Mouse (Mus musculus) erythroid progenitor cell, adult 5-6 weeks (primary cell): ENCODE results near the gene Gpr3. TPM values are rescaled to one million over a fixed set of nuclear protein-coding genes. Genes with fewer than 3 reads are reported as not detected.

Experiments
- ATAC-seq: replicated peaks from 2 replicates; pipeline ENCODE4 v1.8.0; 2016; ENCODE audit warnings: moderate number of reproducible peaks, mild to moderate bottlenecking, moderate TSS enrichment, inconsistent platforms; ENCODE audit not compliant: poor library complexity, low FRiP score, severe bottlenecking
- total RNA-seq, 2 experiments: library from RNA; stranded (forward) in 1 of 2; stranded (reverse) in 1 of 2; fragments of 150-400 nt in 1 of 2; fragments of 186-747, 209-891 nt in 1 of 2; gene quantifications; 2 replicates each; pipeline versions ENCODE4 v1.2.3 to v1.2.4; 2015 to 2017; ENCODE audit warnings: low replicate concordance in 2 of 2

The Gpr3 gene
- total RNA-seq (2015; ENCODE audit: low replicate concordance) (not detected in 2 replicates), total RNA-seq (2017; ENCODE audit: low replicate concordance) (not detected in 2 replicates)

- ATAC-seq = no peak
These were observed at the start of gene Gpr3, which contains the start of gene Cd164l2 for GRCm38 (mm10) chr4:133211751-133212561. Gene Gpr3, minus strand, starts transcription at chr4:133212536. Gene Cd164l2, plus strand, starts transcription at chr4:133212131.

GRCm38 (mm10) chr4:133261641-133262374 is 49.5 kb upstream of the Gpr3 start:
- no peak for ATAC-seq

GRCm38 (mm10) chr4:133257798-133258408 is 45.6 kb upstream of the Gpr3 start:
- no peak for ATAC-seq

DNA sequence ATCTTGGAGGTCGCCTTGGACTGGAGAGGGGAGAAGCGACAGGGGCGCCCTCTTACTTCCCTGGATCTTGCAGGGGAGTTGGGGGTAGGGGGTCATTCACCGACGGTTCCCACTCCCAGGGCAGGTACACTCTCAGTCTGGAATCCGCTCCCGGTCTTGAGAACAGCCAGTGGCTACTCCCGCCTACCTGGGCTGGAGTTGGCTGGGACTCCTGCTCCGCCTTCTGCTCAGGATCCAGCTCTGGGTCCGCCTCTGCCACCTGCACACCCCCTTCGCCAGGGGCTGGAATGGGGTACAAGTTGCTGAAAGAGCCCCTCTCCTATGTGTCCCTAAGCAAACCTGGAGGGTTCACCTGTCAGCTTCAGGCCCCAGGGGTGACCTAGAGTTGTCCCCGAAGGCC is 44.9 kb upstream of the Gpr3 start:
- no peak for ATAC-seq

DNA sequence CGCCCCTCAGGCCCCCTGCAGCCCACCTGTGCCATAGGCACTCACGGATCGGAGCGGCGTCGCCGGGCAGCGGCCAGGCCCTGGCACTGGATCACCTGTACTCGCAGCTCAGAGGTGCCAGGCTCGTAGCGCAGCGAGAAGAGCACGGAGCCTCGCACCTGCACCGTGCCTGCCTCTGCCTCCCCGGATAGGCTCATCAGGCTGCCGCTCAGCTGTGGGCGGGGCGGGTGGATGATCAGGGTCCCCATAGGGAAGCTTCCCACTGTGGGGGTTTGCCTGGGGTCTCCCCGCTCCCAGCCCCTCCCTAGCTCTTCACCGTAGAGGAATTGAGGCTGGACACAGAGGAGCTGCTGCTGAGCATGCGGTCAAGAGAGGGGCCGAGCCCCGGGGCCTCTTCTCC is 44.5 kb upstream of the Gpr3 start:
- no peak for ATAC-seq

GRCm38 (mm10) chr4:133255392-133255791 is 43.1 kb upstream of the Gpr3 start:
- no peak for ATAC-seq

DNA sequence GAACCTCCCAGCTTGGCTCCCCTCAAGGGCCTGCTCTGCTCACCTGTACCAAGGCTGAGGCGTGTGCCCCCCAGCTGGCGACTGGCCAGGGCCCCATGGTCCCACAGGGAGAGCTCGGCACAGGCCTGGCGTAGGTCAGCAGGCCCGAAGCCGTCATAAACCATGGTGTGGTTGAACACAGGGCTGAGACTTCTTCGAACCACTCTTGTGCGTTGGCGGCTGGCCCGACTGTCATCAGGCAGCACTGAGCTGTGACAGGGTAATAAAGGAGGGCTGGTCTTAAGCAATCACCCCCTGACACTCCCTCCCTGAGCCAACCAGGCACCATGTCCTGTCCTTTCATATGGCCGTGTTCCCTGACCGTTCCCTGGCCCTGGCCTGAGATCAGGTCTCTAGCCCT is 41.1 kb upstream of the Gpr3 start:
- no peak for ATAC-seq

- no peak for ATAC-seq
These were observed 39.8 kb upstream of the Gpr3 start for GRCm38 (mm10) chr4:133252089-133252488.

GRCm38 (mm10) chr4:133251214-133251613 is 38.9 kb upstream of the Gpr3 start:
- ATAC-seq = no peak

DNA sequence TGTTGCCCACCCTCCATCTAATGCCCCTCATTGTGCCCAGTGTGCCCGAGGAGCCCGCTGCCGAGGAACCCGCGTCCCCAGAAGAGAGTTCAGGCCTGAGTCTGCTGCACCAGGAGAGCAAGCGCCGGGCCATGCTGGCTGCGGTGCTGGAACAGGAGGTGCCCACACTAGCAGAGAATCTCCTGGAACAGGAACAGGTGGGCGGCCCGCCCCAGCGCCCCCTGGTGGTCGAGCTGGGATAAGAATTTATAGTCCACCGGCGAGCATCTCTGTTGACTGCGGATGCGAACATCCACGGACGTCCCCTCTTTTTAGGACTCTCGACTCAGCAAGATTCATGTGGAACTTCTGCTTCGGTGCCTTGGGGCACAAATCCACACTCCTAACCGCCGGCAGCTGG is 38.3 kb upstream of the Gpr3 start:
- peak; percentile 58 for ATAC-seq

DNA sequence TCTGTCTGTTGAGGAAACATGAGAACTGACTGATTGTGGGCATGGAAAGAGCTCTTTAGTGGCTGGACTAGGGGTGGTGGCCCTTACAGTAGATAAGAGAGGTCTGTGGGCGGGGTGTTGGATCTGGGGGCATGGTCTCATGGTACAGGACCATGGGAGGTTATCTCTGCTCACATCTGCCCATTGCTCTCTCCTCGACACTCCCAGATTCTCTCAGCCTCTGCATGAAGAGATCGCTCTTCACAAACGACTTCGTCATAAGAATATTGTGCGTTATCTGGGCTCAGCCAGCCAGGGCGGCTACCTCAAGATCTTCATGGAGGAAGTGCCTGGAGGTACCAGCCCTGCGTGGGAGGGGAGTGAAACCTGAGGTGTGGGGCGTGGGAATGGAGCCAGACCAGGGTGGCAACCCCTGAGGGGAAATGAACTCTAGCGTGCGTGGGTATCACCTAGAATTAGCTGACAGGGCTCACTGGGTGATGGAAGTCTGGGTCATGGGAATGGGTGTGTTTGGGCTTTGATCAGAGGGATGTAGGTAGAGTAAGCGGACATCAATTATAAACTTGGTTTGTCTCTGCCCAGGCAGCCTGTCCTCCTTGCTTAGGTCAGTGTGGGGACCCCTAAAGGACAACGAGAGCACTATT is 35.6 kb upstream of the Gpr3 start:
- peak; percentile 79 for ATAC-seq

- ATAC-seq = no peak
These were observed 34.7 kb upstream of the Gpr3 start for GRCm38 (mm10) chr4:133247072-133247471.

- ATAC-seq = no peak
These were observed 32.0 kb upstream of the Gpr3 start for GRCm38 (mm10) chr4:133244289-133244688.

- ATAC-seq = no peak
These were observed 31.2 kb upstream of the Gpr3 start for GRCm38 (mm10) chr4:133243538-133243937.

DNA sequence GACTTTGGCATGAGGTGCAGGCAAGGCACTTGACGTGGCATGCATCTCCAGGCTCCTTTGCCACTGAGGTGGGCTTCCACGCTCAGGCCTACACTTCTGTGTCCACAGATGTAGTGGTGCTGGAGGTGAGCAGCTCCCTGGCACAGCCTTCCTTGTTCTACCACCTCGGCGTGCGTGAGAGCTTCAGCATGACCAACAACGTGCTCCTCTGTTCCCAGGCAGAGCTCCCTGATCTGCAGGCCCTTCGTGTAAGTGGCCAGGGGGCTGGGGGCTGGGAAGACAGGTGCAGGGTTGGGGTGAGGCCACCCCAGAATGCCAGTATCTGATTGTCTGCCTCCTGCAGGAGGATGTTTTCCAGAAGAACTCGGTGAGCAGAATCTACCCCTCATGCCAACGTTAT is 30.4 kb upstream of the Gpr3 start:
- ATAC-seq = no peak

GRCm38 (mm10) chr4:133241910-133242309 is 29.6 kb upstream of the Gpr3 start:
- ATAC-seq = no peak

DNA sequence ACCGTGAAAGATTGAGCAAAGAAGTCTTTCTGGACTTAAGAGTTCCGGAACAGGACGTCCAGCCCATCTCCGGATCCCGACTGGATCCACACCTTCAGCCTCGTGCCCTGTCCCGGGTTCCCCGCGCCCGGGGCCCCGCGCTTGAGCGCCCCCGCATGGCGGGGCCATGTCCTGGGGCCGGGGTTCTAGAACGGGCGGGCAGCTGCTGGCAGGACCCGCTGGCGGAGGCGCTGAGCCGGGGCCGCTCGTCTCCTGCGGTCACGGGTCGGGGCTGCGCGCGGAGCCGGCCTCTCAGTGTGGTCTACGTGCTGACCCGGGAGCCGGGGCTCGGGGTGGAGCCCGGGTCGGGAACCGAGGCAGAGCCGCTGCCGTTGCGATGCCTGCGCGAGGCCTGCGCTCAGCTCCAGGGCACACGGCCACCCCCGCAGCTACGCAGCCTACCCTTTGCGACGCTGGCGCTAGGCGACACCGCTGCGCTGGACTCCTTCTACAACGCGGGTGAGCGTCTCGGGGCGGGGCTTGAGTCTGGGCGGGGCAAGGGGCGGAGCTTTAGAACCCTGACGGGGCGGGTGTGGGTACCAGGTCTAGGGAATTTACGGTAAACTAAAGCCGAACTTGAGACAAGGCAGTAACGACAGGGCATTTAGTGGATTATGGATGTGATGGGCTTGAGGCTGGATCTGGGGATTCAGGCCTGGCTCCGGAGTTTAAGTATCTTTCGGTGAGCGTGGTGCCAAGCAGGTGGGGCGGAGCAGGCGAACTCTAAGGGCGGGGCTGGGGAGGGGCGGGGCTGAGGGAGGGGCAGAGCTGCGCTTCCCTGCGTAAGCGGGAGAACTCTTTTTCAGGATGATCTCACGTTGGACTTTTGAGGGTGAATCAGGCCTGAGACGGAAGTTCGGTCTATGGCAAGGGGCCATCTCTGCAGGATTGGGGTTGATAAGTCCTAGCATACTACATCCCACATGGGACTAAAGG is 28.9 kb upstream of the Gpr3 start:
- peak; percentile 87 for ATAC-seq

- ATAC-seq = peak; percentile 67
These were observed 28.2 kb upstream of the Gpr3 start, which contains the start of gene Map3k6 for GRCm38 (mm10) chr4:133240490-133240921. Gene Map3k6, plus strand, starts transcription at chr4:133240818.

DNA sequence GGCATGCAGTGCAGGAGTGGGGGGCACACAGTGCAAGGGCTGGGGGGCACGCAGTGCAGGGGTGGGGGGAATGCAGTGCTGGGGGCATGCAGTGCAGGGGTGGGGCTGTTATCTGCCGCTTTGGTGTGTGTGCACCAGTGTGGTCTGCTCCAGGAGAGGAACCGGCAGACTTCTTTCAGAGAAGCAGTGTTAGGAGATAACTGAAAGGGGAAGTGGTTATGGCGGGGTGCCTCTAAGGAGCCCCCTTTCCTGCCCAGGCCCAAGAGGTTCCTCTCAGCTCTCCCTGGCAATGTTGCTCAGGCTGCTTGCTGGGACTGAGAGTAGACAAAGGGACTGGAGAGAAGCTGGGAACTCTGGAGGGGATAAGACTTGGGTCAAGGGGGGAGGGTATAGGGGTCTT is 25.6 kb upstream of the Gpr3 start:
- no peak for ATAC-seq
